Mouse (Mus musculus) heart, postnatal 0 days (tissue): ENCODE measurements around the gene Rpp25l.
"Not testable (repeated sequence)": the region's sequence is repeated elsewhere in the genome, so short reads cannot be mapped to it uniquely, and the experiment has no call there.

Source experiments
- CTCF ChIP-seq: IDR thresholded peaks from 2 replicates; pipeline ENCODE4 v1.5.1; 2016; ENCODE audit warnings: antibody characterized with exemption, control low read depth, low read depth
- EP300 ChIP-seq: IDR thresholded peaks from 2 replicates; pipeline ENCODE4 v1.6.1; 2016; ENCODE audit warnings: antibody characterized with exemption, low read depth

DNA sequence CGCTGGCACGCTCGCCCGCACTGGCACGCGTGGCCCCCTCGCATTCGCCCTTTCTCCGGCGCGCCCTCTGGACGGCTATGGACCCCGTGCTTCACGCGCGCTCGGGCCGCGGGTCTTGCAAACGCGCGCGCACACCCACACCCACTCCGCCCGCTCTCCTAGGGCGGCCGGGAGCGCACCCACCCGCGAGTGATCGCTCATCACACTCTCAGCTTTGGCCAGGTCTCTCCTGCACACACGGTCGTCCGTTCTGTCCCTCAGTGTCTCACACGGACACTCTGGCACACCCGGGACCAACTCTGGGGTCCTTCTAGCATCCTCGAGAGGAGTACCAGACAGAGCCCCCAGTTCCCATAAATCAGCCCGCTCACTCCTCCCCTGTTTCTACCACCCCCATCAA is 17.5 kb downstream of the Rpp25l start:
- not testable (repeated sequence) for TF ChIP-seq CTCF, EP300
